Mouse (Mus musculus): Measurements from ENCODE around the gene Rbfox1.

GRCm38 (mm10) chr16:7102486-7102885 is 1217.3 kb downstream of the Rbfox1 start:
- TF ChIP-seq TAL1 (conservative IDR thresholded peaks at IDR 0.05; ENCODE audit: low read depth, low read length), result no peak
- no peak for TF ChIP-seq CTCF (IDR thresholded peaks at IDR 0.05; ENCODE audit: low read depth, low read length)
- no peak for TF ChIP-seq GATA1 (IDR thresholded peaks at IDR 0.05; ENCODE audit: borderline replicate concordance, low read length)
- no peak for TF ChIP-seq POLR2AphosphoS5 (IDR thresholded peaks at IDR 0.05; ENCODE audit: insufficient replicate concordance, low read depth, low read length)
- no peak for TF ChIP-seq GATA2 (IDR thresholded peaks at IDR 0.05; ENCODE audit: borderline replicate concordance, low read depth, low read length)
